Mouse (Mus musculus) central nervous system, embryonic 14 days (tissue): ENCODE measurements around the gene Zfp280c. TPM values are rescaled to one million over a fixed set of nuclear protein-coding genes. Genes with fewer than 3 reads are reported as not detected.

Experiments
- polyA plus RNA-seq: library from polyadenylated mRNA; depleted of rRNA; stranded (reverse); fragments of >200 nt; gene quantifications from 2 replicates; pipeline ENCODE4 v1.2.3, GENCODE M21; 2012; rRNA removed

Gene Zfp280c
- 38.5 and 39.7 TPM in 2 replicates for polyA plus RNA-seq

GRCm38 (mm10) chrX:48594099-48594760 lies at the start of gene Zfp280c:
Gene Zfp280c (minus strand): TSS chrX:48594504.

GRCm38 (mm10) chrX:48623379-48624053 lies 29.2 kb upstream of the Zfp280c start, which contains the start of gene Slc25a14:
Gene Slc25a14 (plus strand): TSS chrX:48623413.

DNA sequence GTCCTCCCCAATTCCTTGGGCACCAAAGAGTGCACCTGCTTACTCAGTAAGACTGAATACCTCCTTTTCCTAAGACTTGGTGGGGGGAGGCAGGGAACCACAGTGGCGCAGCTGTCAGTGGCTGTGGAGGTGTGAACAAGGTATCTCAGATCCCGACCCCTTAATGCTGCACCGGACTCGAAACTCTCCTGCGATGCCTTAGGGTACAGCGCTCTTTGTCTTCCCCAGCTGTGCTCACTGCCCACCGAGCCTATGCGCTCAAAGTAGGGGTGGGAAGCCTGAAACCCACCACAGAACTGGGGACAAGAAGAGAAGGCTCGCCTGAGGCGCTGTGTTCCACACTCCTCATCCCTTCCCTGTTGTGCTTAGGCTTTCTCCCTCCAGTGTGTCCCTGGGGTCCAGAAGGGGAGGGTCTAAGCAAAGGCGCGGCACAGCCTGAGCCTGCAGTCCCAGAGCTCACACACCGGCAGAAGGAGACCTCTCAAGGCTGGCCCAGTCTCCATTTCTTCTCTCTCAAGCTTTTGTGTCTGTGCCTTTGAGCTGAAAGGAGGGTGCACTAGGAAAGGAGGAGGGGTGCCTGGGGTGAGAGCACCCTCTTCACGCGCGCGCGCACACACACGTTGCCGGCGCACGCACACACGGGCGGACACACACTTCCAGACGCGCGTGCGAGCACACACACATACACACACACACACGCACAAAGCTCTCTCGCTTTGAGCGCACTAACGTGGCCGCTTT lies 75.3 kb downstream of the Zfp280c start, which contains the start of gene Rab33a:
TSS of gene Rab33a (plus strand) at position 478 of the 741 bp plus-strand sequence.

GRCm38 (mm10) chrX:48513166-48513807 lies 81.0 kb downstream of the Zfp280c start, which contains the start of gene Aifm1:
Gene Aifm1 (minus strand): TSS chrX:48513563.

Other genes with a start within 250 kb of the Zfp280c start
- 2.8 and 5.9 TPM in 2 replicates for gene Elf4, start 131.4 kb downstream of the Zfp280c start, polyA plus RNA-seq
- 37.9 and 41.1 TPM in 2 replicates for gene Aifm1, start 80.9 kb downstream of the Zfp280c start, polyA plus RNA-seq
- 71.4 and 83.6 TPM in 2 replicates for gene Rab33a, start 75.2 kb downstream of the Zfp280c start, polyA plus RNA-seq
- 28.0 and 32.4 TPM in 2 replicates for gene Slc25a14, start 28.9 kb upstream of the Zfp280c start, polyA plus RNA-seq
- 0.05 TPM in 1 of 2 replicates, not detected in the other for gene Gpr119, start 80.0 kb upstream of the Zfp280c start, polyA plus RNA-seq
- gene Rbmx2, start 100.5 kb upstream of the Zfp280c start, polyA plus RNA-seq = 14.4 and 16.8 TPM in 2 replicates